Mouse (Mus musculus): Measurements from ENCODE around the gene Adam12.

DNA sequence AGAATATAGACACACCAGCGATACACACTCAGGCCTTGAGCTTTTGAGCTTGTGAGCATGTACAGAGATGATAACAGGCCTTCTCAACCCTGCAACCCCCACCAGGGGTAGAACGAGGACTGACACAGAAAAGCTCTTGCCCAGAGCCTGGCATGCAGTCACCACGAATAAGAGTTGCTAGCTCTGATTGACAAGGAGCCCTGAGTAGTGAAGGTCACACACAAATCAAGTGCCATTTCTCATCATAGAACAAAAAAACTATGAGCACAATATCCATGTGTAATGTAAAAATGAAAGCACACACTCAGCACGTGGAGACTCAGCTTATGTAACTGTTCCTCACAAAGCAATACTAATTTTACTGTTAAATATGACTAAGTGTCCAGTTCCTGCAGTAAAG, 340.1 kb downstream of the Adam12 start:
- TF ChIP-seq CTCF (IDR thresholded peaks at IDR 0.05; ENCODE audit: extremely low read depth, insufficient read depth, low read length) (no peak), POLR2A (IDR thresholded peaks at IDR 0.05; ENCODE audit: extremely low read depth, insufficient read depth, low read length) (no peak)

Data from cortical plate, adult 2 months (tissue).